Mouse (Mus musculus): Measurements from ENCODE around the gene Scaper.

DNA sequence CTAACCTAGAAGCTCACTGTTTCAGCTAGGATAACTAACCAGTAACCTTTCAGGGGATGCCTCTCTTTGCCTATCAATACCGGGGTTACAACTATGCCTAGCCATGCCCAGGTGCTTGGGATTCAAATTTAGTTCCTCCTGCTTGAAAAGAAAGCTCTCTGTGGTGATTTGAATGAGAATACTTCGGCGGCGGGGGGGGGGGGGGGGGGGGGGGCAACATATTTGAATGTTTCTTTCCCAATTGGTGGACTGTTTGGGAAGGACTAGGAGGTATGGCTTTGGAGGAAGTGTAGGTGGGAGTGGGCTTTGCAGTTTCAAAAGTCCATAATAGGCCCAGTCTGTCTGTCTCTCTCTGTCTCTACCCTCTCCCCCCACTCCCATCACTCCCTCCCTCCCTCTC is 37.4 kb downstream of the Scaper start:
- TF ChIP-seq TCF12 (IDR thresholded peaks at IDR 0.05; ENCODE audit: insufficient read depth, poor library complexity, severe bottlenecking) = no peak
- TF ChIP-seq REST (IDR thresholded peaks at IDR 0.05; ENCODE audit: insufficient read depth, insufficient read length) = no peak
- no peak for TF ChIP-seq POLR2A (IDR thresholded peaks at IDR 0.05; ENCODE audit: insufficient read length, low read depth)
- no peak for TF ChIP-seq USF1 (IDR thresholded peaks at IDR 0.05; ENCODE audit: low read depth)
- TF ChIP-seq CEBPB (IDR thresholded peaks at IDR 0.05; ENCODE audit: insufficient read depth, poor library complexity, severe bottlenecking) = no peak
- TF ChIP-seq MAX (IDR thresholded peaks at IDR 0.05; ENCODE audit: low read depth) = no peak
- no peak for TF ChIP-seq E2F4 (IDR thresholded peaks at IDR 0.05; ENCODE audit: insufficient read depth)
- no peak for TF ChIP-seq MYOG (IDR thresholded peaks at IDR 0.05; ENCODE audit: control insufficient read depth in 1 of 3, insufficient read depth in 1 of 3, insufficient read length in 2 of 3, low read depth in 2 of 3)

All from myocyte (in vitro differentiated cells).